Mouse (Mus musculus) c-Kit-positive CD71-positive TER-119-positive erythroid progenitor cells, embryonic 14.5 days (primary cell): ENCODE measurements around the gene Mmel1.

ENCODE experiments used
- DNase-seq: peaks from one replicate; pipeline ENCODE4 v3.0.0-alpha.2; 2013; ENCODE audit warnings: low spot score

Mmel1 gene

DNA sequence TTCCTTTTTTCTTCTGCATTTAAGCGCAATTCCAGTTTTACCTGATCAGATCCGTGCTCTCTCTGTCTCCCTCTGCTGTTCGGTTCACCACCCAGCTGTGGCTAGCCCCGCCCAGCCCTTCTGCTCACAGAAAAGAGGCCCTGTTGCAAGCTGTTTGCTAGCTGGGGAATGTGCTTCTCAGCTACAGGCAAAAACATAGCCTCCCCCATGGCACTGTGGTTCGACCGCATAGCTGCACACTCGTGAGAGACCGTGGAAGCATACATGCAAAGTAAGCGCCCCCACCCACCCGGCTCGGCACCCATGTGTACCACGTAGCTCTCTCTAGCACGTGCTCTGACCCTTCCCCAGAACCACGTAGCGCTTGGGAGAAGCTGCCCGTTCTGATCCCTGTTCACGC is 38.4 kb downstream of the Mmel1 start:
- peak; percentile 87 for DNase-seq

DNA sequence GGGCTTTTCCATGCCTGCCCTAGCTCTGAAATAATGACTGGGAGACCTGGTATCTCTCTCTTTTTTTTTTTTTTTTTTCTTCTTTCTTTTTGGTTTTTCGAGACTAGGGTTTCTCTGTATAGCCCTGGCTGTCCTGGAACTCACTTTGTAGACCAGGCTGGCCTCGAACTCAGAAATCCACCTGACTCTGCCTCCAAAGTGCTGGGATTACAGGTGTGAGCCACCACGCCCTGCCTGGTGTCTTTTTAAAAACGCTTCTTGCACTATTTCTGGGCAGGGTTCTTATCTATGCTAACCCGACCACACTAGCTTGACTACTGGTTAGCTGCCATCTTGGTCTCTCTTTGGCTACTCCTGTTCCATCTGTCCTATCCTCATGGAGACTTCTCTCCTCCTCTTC is 39.1 kb downstream of the Mmel1 start:
- no peak for DNase-seq

DNA sequence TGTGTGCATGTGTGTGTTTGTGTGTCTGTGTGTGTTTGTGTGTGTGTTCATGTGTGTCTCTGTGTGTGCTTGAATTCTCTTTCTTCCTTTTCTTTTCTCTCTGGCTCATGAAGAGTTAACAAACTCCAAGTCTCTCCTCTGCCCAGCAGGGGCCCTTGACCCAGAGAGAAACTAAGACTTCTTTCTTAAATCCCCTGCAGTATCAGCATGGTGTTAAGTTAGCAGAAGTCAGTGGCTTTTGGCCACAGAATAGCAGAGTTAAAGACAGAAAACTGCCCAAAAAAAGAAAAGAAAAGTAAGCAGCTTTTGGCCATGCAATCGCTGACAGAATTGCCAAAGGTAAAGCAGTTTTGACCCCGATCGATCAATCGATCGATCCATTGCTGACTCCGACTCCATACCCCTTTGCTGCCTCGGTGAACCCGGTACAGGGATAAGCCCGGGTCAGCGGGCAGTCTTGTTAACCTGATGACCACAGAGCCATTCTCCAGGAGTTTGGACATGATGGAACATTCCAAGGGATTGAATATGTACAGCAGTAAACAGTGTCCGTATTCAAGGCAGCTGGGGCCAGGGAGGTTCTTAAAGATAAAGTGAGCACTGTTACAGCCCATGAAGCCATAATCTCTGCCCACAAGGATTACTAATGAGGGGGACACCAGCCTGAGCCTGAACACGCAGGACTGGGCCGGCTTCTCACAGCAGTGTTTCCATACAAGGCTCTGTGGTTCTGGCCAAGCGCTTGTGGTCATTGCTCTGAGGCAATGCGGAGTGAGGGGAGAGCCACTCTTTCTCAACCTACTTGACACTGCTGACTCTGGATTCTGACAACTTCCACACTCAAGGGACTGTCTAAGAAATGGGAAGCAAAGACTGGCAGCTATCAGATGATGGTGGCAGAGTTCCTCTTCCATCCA is 41.5 kb downstream of the Mmel1 start:
- no peak for DNase-seq

DNA sequence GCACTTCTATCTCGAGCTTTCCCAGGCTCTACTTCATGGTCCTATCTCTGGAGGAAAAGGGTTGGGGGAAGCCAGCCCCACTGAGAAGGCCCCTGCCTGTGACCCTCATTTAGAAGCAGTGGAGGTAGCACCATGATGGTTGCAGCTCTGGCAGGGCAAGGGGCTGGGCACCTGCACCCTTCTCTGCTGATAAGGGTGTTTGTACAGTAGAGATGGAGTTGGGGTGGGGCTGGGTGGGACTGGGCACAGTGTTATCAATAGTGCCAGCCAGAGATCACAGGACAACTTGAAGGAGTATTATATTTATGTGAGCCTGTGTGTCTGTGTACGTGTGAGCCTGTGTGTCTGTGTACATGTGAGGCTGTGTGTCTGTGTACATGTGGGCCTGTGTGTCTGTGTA is 42.3 kb downstream of the Mmel1 start:
- DNase-seq, result peak; percentile 77

DNA sequence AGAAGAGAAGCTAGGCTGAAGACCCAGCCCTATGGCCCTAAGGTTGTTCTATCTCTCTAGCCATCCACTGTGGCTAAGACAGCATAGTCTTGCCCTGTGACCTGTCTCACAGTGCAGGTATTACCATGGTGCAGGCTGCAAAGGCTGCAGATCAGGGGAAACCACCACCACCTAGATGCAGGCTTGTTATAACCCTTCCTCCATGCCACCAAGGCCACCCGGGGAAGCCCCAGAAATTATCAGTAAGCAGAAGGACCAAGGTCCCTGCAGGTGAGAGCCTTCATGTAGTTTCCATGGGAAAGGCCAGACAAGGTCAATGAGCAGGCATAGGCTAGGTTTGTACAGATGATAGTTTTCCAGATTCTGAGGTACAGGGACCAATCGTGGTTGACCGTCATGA is 44.5 kb downstream of the Mmel1 start:
- DNase-seq, result no peak

DNA sequence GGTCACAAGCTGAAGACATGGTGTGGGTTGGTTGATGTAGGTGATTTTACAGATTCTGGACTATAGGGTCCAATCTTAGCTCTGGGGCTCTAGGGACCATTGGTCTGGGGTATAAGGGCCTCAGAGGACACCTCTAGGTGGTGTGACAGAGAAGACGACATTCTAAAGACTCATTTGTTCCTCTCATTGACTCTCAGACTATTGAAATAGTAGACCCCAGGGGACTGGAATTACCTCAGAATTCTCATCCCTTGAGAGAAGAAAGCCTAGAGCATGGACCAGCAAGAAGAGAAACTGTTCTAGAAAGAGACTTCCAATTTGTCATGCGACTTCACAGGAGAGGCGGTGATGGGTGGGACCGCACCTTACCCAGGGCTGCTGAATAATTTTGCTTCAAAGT is 44.9 kb downstream of the Mmel1 start:
- DNase-seq, result no peak

DNA sequence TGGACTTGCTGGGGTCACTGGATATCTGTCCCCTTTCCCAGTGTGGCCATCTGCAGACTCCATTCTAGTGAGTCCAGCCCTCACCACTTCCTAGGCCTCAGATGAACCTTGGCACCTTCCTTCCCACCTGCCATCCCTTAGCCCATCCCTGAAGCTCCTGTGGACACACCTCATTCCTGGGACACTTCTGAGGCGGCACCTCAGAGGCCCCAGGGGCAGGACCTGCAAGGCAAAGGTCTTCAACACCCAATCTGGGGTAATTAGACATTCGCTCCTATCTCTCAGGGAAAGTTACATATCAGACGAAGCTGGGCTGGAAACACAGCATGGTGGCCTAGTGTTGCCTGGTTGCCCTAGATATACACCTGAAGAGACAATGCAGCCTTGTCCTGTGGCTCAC is 45.3 kb downstream of the Mmel1 start:
- no peak for DNase-seq

DNA sequence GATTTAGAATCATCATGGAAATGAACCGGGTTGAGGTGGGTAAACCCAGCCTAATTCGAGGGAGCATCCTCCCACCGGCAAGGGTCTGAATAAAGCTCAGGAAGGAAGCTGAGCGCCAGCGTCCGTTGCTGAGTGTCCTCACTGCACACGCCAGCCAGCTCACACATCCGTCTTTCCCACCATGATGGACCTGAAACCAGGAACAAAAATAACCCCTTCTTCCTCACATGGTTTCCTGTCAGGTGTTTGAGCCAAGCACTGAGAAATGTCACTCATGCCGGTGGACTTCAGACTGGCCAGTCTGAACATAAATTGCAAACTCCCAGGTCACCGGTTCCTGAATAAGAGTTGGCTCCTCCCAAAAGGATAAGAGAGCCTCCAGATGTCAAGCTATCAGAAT is 45.9 kb downstream of the Mmel1 start:
- no peak for DNase-seq

DNA sequence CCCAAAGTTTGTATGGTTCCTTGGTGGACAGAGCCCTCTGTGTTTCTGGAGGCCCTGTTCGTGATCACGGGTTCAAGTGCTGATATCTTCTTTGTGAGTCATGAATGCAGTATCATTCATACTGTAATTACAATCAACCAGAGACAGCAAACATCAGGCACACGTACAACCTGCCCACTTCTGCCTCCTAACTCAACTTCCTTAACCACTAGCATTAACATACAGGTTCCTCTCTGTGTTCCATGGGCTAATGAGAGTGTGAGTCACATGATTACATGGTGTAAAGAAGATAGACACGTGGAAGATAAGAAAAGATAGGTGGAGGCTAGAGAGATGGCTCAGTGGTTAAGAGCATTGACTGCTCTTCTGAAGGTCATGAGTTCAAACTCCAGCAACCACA is 47.3 kb downstream of the Mmel1 start:
- DNase-seq, result no peak

DNA sequence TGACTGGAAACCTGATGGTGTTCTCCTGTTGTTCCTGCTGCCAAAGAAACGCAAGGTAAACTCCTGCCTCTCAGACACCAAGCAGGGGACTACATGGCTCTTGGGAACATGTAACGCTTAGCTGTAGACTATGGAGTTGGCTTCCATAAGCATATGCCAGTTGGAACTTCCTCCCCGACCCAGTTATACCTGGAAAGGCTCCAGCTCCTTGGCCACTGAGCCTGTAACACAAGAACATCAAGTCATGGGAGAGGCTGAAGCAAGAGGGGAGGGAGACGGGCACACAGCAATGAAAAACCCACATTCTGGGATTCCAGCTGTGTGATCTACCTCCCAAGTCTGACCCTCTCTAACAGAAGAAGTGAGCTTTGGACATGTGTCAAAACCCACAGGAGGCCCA is 52.9 kb downstream of the Mmel1 start:
- DNase-seq, result no peak

DNA sequence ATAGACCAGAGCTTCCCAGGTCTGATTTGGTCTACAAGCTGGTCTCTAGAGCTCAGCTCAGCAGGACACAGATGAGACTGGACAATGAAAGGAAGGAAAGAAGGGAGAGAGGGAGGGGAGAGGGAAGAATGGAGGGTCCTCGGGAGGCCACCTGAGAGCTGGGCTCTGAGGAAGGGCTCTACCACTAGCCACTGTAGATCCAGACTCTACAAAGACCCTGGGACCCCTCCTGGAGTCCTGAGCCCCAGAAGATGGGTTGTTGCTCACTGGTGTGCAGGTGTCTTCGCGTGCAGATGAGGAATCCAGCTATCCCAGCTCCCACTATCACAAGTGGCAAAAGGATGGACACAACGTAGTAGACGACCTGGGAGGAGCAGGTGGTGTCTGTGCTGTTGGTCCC is 53.5 kb downstream of the Mmel1 start:
- DNase-seq, result no peak

DNA sequence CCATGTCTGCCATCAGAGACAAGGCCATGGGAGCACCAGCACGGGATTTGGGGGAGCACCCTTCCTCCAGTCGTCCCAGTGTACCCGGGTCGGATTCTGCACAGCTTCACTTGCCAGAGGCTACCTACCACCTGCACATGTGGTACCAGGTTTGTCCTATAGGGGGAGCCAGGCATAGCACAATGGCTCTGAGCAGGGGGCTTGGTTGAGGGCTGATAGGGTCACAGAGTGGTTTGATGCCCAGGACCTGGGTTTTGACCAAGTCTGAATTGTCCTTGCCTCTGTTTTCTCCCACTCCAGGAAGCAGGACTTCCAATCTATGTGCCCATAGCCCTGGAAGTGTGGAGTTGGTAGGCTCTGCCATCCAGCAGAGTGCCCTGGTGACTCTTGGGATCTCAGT is 56.0 kb downstream of the Mmel1 start:
- DNase-seq, result no peak

DNA sequence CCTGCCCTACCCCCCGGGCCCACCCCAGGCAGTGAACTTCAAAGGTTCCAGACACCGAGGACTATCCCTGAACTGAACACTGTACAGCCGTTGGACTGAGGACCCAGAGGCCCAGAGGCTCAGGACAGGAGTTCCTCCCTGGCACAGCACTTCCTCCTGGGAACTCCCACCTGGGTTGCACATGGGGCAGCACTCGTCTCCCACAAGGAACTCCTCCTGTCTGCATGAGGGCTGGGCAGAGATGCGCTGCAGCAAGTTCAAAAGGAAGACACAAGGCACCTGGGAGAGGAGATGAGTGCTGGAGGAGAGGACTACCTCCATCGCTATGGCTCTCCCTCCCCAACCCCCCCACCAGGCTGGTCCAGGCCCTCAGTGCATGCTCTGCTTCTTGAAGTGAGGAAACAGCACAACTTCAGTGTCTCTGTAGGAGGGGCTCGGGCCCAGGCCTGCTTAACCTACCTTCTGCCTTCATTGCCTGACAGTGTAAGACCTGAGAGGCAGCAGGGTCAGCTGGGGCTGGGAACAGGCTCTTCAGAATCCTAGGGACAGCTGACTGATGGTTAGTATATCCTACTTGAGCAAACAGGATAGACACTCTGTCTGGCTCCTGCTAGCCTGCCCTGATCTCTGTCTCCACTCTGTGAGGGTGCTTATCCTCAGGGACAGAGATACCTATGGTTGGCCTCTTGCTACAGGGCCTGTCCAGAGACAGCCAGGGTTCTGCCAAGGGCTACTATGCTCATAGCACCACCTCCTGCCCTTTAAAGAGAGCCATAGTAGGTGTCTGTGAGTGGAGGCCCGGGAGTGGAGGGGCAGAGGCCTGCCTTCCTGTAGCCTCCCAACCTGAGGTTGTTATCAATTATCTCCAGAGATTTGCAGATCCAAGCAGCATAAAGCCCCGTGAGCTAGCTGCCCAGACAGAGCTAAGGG is 57.8 kb downstream of the Mmel1 start:
- DNase-seq, result no peak

DNA sequence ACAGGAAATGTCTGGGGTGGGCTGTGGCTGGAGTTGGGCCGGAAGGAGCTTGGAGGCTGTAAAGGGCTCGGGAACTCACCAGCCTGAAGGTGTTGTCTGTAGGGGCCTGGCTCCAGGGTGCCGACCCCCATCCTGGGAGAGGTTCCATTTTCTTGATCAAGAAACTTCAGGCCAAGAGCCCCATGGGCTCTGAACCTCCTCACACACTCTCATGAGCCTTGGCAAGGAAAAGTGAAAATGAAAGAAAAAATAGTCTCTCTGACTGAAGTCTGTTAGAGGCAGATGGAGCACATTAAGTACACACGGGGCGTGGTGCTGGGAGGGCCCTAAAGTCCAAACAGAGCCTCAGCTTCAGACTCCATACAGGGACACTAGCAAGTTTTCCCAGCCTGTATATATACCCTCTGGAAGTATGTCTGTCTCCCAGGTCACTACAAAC is 58.5 kb downstream of the Mmel1 start:
- no peak for DNase-seq

DNA sequence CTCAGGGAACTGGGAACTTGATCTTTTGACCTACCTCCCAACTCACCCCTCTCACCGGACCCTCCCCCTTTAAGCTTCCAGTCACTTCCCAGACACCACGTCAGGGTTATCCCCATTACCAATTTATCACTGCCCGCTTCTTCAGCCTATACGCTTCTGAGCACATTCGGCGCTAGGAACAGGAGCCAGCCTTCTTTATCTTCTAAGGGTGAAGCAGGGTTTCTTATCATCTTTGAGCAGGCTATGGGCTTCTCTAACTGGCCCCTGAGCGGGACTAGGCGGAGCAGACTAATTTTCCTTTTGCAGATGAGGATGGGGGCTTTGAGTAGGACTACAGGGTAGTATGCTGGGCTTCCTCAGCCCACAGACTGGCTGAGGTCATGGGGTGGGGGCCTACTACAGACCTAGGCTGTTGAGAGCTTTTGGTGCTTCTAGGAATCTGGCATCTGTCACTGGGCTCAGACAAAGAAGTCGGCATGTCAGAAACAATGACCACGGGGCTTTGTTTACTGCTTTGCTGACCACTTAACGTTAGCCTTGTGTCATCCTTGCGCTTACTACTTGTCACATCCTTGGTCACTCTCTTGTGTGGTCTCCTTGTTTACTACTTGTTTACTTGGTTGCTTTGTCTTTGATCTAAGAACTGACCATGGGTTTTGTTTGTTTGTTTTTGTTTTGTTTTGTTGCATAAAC is 59.2 kb downstream of the Mmel1 start, which contains the start of gene Tnfrsf14:
Gene Tnfrsf14, minus strand, starts transcription at position 169 of the 693 bp plus-strand sequence.
- DNase-seq, result peak; percentile 85

DNA sequence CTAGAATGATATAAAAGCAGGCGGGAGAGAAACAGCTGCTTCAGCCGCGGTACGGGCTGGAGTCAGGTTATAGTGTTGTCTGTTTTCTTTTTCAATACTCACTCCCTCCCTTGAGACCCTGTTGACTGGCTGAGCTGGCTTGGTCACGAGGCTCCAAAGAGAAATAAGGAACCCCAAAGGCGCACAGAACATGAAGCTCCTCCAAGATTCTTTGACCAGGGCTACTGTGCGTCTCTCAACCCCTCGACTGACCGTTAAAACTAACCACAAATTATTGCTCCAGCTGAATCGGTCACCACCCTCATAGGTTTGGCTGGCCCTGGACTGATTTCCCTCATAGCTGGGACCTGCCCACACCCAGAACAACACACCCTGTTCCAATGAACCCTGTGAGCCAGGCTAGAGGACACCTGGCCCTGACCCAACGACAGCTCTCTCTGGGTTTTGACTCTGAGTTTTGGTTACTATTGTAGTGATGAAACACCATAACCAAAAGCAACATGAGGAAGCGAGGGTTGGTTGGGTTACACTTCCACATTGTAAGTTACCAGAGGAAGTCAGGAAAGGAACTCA is 59.8 kb downstream of the Mmel1 start:
- DNase-seq, result no peak

DNA sequence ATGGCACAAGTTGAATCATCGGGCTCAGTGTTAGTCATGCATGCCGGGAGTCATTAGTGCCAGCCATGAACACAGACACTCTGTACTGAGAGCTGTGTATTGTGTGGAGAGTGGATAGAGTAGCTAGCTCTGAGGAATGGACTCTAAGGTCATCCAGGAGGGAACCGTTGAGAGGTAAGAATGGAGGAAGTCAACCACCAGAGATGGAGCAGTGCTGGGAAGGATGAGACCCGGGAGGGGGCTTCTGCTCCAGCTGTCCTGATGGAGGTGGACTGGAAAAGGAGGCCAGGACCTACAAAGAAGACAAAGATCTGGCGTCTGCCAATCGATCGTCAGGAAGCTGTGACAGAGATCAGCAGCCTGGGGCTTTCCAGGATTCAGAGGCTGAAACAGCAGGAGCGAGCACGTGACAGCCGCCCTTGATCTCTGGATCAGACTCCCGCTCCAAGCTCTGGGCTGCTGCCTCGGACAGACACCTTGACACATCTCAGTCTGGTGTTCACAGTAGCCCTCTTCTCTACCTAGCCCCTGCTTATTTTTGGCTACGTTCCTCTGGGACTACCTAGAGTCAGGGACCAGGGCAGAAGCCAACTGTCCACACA is 64.0 kb downstream of the Mmel1 start:
- DNase-seq, result no peak

DNA sequence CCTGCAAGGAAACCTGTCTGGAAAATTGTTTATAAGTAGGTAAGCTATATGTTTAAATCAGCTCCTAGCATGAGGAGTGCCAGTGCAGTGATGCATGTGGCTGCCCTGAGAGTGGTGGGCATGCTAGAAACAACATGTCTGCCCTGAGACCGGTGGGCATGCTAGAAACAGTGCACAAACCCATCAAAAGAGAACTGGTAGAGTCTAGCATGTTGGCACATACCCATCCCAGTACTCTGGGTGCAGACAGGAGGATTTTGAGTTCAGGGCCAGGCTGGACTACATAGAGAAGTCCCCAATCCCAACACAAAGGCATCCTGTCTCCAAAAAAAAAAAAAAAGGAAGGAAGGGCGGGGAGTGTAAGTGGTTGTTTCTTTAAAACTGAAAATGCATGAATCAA is 65.4 kb downstream of the Mmel1 start:
- DNase-seq, result no peak

DNA sequence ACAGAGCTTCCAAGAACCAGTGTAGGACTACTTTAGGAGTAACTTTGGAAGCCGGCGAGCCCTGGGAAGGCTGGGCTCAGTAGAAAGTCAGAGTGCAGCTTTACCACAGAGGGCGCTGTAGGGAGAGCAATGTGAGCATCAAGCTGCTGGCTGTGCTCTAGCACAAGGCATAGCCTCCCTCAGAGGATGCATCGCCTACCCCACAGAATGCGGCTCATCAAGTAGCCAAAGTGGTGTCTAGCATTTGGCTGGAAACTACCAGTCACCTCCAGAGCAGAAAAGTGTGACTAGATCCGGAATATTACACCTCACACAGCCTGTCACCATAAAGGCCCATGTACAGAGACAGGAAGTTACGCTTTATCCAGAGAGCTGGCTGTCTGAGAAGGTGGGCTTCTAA is 66.4 kb downstream of the Mmel1 start:
- DNase-seq, result no peak

DNA sequence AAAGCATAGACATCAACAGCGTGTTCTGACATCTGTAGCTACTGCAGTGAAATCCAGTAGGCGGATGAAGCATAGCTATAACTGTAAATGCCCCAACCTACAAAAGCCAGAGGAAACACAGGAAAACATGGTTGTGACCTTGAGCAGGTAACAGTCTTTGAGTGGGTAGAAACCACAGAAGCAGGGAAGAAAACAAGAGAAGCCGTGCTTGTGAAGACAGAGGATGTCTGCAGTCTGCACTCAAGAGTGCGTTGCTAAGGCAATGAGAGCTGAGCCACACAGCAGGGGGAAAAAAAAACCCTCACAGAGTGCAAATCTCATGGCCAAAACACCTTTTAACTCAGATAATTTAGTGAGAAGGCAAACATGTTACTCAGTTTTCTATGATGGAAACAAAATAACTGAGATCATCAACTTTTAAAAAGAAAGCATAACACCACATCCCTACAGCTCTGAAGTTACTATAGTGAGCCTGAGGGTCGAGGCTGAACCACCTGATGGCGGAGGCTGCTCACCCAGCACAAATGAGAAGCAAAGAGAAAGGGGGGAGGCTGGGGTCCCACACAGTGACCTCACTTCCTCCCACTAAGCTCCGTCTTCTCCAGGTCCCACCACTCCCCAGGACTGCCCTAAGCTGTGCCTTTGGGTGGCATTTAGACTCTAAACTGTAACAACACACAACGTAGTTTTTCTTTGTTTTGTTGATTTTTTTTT is 67.3 kb downstream of the Mmel1 start:
- no peak for DNase-seq

DNA sequence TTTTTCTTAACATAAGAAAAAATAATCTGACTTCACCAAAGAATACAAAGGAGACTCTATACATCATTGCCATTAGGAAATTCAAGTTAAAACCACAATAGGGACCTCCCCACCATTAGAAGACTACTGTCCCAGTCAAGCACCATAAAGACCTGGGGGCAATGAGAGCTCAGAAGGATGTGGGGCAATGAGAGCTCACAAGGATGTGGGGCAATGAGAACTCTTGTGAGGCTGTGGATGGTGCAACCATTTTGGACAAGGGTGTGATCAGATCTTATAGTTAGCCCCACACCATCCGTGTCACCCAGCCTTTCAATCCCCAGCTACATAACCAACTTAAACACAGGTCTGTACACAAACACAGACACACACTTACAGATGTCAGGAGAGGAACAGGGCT is 68.4 kb downstream of the Mmel1 start:
- DNase-seq, result no peak
